Mouse (Mus musculus) kidney, embryonic 15.5 days (tissue): ENCODE measurements around the gene Sema4g. TPM values are rescaled to one million over a fixed set of nuclear protein-coding genes. Genes with fewer than 3 reads are reported as not detected.
"Not testable (repeated sequence)": the region's sequence is repeated elsewhere in the genome, so short reads cannot be mapped to it uniquely, and the experiment has no call there.

Experiments used
- ATAC-seq: fragments of 200-750 bp; cut with Nextera tagmentation; replicated peaks from 2 replicates; pipeline ENCODE4 v1.8.0; 2017; ENCODE audit warnings: moderate TSS enrichment; ENCODE audit not compliant: low FRiP score
- H3K27ac ChIP-seq: fragments of 300-500 bp; sonication (generic); 2 replicates; pipeline ENCODE4 v1.5.1; 2015; ENCODE audit warnings: mild to moderate bottlenecking, inconsistent platforms
- H3K27me3 ChIP-seq: fragments of 300-500 bp; sonication (generic); 2 replicates; pipeline ENCODE4 v1.6.1; 2015; ENCODE audit warnings: inconsistent platforms
- H3K36me3 ChIP-seq: fragments of 300-500 bp; sonication (generic); 2 replicates; pipeline ENCODE4 v1.6.1; 2015; ENCODE audit warnings: inconsistent platforms
- H3K4me1 ChIP-seq: fragments of 300-500 bp; sonication (generic); 2 replicates; pipeline ENCODE4 v1.6.1; 2015; ENCODE audit warnings: inconsistent platforms
- H3K4me2 ChIP-seq: fragments of 300-500 bp; sonication (generic); 2 replicates; pipeline ENCODE4 v1.6.1; 2015; ENCODE audit warnings: moderate library complexity, mild to moderate bottlenecking, inconsistent platforms
- H3K4me3 ChIP-seq: fragments of 300-500 bp; sonication (generic); replicated peaks from 2 replicates; pipeline ENCODE4 v1.5.1; 2015; ENCODE audit warnings: mild to moderate bottlenecking, inconsistent platforms
- H3K9ac ChIP-seq: fragments of 300-500 bp; sonication (generic); 2 replicates; pipeline ENCODE4 v1.6.1; 2015; ENCODE audit warnings: mild to moderate bottlenecking, inconsistent platforms
- H3K9me3 ChIP-seq: fragments of 300-500 bp; sonication (generic); replicated peaks from 2 replicates; pipeline ENCODE4 v1.6.1; 2016; ENCODE audit warnings: inconsistent platforms
- WGBS: fragments of 180-500 bp; shearing (Covaris S2); methylation state at CpG from one replicate; pipeline ENCODE4 v1.1.7; 2015; ENCODE audit warnings: mixed read lengths; 5-methylcytosine and 5-hydroxymethylcytosine counted together
- polyA plus RNA-seq: library from polyadenylated mRNA; unstranded; fragments of >200 nt; fragmentation: Nextera tagmentation; extraction: Ambion mirVana; gene quantifications from 2 replicates; pipeline ENCODE4 v1.2.1, GENCODE M21; 2015

Gene Sema4g
- polyA plus RNA-seq, 1 experiment from 2014 or later, result 6.5 TPM

DNA sequence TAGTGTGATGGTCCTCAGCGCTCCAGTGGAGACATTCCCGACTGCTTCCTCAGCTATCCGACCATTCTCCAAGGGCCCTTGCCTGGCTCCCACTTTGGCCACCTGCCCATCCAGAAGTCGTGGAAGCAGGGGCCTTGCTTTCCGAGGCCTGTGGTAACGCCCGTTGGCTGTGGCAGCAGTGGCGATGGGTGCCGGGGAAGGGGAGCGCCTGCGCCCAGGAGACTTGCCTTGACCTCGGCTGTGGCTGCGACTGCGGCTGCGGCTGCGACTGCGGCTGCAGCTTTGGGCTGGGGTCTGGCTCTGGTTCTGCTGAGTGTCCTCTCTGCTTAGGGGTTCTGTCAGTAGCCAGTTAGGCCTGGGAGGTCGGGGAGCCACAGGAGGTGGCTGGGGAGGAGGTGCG is 39.8 kb downstream of the Sema4g start:
- peaks cover 55% of the 10 kb centered on the region for H3K36me3 ChIP-seq
- H3K9ac ChIP-seq, result no peak overlapping the region
- H3K4me2 ChIP-seq, result no peak overlapping the region
- no peaks in the 10 kb centered on the region for H3K27me3 ChIP-seq
- no peak overlapping the region for H3K4me3 ChIP-seq
- H3K27ac ChIP-seq, result no peak overlapping the region
- no peaks in the 10 kb centered on the region for H3K9me3 ChIP-seq
- H3K4me1 ChIP-seq, result peaks cover 56% of the 10 kb centered on the region
- no peak for ATAC-seq
- 62% methylated on average over 19 of the region's 19 CpGs for WGBS

DNA sequence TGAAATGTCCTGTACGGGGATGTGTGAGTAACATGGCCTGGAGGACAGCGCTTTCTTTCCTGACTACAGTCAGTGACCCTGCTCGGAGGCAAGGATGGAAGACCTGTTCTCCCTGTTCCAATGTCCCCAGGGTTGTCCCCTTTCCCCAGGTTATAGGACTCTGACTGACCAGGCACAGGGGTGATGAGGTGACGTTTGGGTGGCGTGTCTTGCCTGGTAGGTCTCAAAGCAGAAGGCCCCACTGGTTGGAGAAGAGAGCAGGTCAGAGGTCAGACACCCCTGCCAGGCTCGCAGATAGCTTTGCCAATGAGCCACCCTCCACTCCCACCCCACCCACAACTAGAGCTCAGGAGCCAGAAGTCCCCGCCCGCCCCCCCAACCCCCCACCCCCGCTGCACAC is 40.7 kb downstream of the Sema4g start:
- Histone ChIP-seq H3K36me3 (peaks cover 48% of the 10 kb centered on the region), H3K4me1 (peaks cover 51% of the 10 kb centered on the region), H3K27ac (no peak overlapping the region), H3K4me2 (no peak overlapping the region), H3K4me3 (no peak overlapping the region), H3K9ac (no peak overlapping the region), H3K27me3 (no peaks in the 10 kb centered on the region), H3K9me3 (no peaks in the 10 kb centered on the region)
- WGBS, result 54% methylated on average over 9 of the region's 9 CpGs
- ATAC-seq, result no peak

- Histone ChIP-seq H3K9ac (no peak overlapping the region), H3K9me3 (no peaks in the 10 kb centered on the region), H3K4me2 (no peak overlapping the region), H3K4me1 (peaks cover 48% of the 10 kb centered on the region), H3K27me3 (no peaks in the 10 kb centered on the region), H3K27ac (no peak overlapping the region), H3K4me3 (0 out of 2 replicates have a peak overlapping the region, but pooled peaks have one; percentile 21), H3K36me3 (peaks cover 43% of the 10 kb centered on the region)
- peak; percentile 17; the same call in 1 of the 2 replicates for ATAC-seq
- WGBS, result 37% methylated on average over 8 of the region's 8 CpGs
These were observed 41.2 kb downstream of the Sema4g start for GRCm38 (mm10) chr19:45030111-45030510.

- peaks cover 48% of the 10 kb centered on the region for H3K4me1 ChIP-seq
- H3K36me3 ChIP-seq, result peaks cover 33% of the 10 kb centered on the region
- peak; percentile 29; the same call in 1 of the 2 replicates for ATAC-seq
- H3K9ac ChIP-seq, result no peak overlapping the region
- H3K4me2 ChIP-seq, result peak overlapping the region; percentile 55
- H3K9me3 ChIP-seq, result no peaks in the 10 kb centered on the region
- H3K4me3 ChIP-seq, result peak overlapping the region; percentile 21; the same call in 1 of the 2 replicates
- H3K27me3 ChIP-seq, result no peaks in the 10 kb centered on the region
- WGBS, result 37% methylated on average over 20 of the region's 20 CpGs
- H3K27ac ChIP-seq, result no peak overlapping the region
These were observed 42.1 kb downstream of the Sema4g start for GRCm38 (mm10) chr19:45030746-45031693.

GRCm38 (mm10) chr19:45031780-45032179 is 42.9 kb downstream of the Sema4g start:
- H3K36me3 ChIP-seq, result peaks cover 26% of the 10 kb centered on the region
- H3K4me1 ChIP-seq, result peaks cover 47% of the 10 kb centered on the region
- no peaks in the 10 kb centered on the region for H3K9me3 ChIP-seq
- H3K27ac ChIP-seq, result no peak overlapping the region
- no peak overlapping the region for H3K4me3 ChIP-seq
- no peak overlapping the region for H3K9ac ChIP-seq
- no peaks in the 10 kb centered on the region for H3K27me3 ChIP-seq
- 17% methylated on average over 4 of the region's 4 CpGs for WGBS
- ATAC-seq, result 0 out of 2 replicates have a peak, but pooled peaks have one; percentile 2
- no peak overlapping the region for H3K4me2 ChIP-seq

GRCm38 (mm10) chr19:45032570-45033332 is 43.9 kb downstream of the Sema4g start:
- Histone ChIP-seq H3K4me1 (peaks cover 48% of the 10 kb centered on the region), H3K9me3 (no peaks in the 10 kb centered on the region), H3K4me3 (no peak overlapping the region), H3K4me2 (no peak overlapping the region), H3K36me3 (peaks cover 16% of the 10 kb centered on the region), H3K27ac (no peak overlapping the region), H3K9ac (no peak overlapping the region), H3K27me3 (no peaks in the 10 kb centered on the region)
- 52% methylated on average over 17 of the region's 17 CpGs for WGBS
- ATAC-seq, result no peak

- Histone ChIP-seq H3K9ac (no peak overlapping the region), H3K9me3 (no peaks in the 10 kb centered on the region), H3K27me3 (peaks cover 21% of the 10 kb centered on the region), H3K4me1 (peaks cover 16% of the 10 kb centered on the region), H3K4me2 (no peak overlapping the region), H3K4me3 (no peak overlapping the region), H3K36me3 (no peaks in the 10 kb centered on the region), H3K27ac (no peak overlapping the region)
- no peak; the same call in 1 of the 2 replicates for ATAC-seq
- 27% methylated on average over 16 of the region's 16 CpGs for WGBS
These were observed 48.0 kb downstream of the Sema4g start for GRCm38 (mm10) chr19:45036867-45037266.

DNA sequence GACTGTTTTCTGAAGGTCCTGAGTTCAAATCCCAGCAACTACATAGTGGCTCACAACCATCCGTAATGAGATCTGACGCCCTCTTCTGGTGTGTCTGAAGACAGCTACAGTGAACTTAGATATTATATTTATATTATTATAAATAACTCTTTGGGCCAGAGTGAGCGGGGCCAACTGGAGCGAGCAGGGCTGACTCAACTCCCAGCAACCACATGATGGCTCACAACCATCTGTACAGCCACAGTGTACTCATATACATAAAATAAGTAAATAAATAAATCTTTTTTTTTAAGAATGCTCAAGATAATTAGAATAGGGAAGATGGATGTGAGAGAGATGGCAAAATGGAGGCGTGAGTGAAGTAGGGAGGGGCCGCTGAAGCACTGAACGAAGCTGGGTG is 49.3 kb downstream of the Sema4g start:
- WGBS, result 93% methylated on average over 7 of the region's 7 CpGs

DNA sequence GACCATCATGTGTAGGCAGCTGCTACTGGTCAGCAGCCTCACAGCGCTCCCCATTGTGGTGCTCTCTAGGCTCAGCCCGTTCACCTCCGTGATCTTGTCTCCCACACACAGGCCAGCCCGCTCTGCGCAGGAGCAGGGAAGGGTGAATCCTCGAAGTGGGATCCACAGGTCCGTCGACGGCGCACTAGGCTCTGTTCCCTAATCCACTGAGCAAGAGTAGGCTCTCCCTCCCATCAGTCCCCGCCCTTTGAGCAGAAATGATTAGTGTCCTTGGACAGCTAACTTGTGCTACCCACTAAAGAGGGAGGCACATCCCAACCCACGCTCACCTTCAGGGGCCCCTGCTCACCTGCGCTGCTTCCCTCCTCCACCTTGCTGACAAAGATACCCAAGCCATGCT is 51.3 kb downstream of the Sema4g start:
- H3K4me1 ChIP-seq, result peaks cover 16% of the 10 kb centered on the region
- no peak for ATAC-seq
- peaks cover 38% of the 10 kb centered on the region for H3K27me3 ChIP-seq
- H3K4me2 ChIP-seq, result no peak overlapping the region
- H3K27ac ChIP-seq, result no peak overlapping the region
- no peak overlapping the region for H3K9ac ChIP-seq
- no peak overlapping the region for H3K4me3 ChIP-seq
- 45% methylated on average over 13 of the region's 13 CpGs for WGBS
- H3K9me3 ChIP-seq, result no peaks in the 10 kb centered on the region
- H3K36me3 ChIP-seq, result no peaks in the 10 kb centered on the region

More for the DNA sequence above, 49.3 kb downstream of the Sema4g start:
- H3K4me1 ChIP-seq, ATAC-seq, H3K9me3 ChIP-seq, H3K4me3 ChIP-seq, H3K27ac ChIP-seq, H3K9ac ChIP-seq, H3K36me3 ChIP-seq, H3K4me2 ChIP-seq: not testable (repeated sequence)
- peaks cover 27% of the 10 kb centered on the region for H3K27me3 ChIP-seq

DNA sequence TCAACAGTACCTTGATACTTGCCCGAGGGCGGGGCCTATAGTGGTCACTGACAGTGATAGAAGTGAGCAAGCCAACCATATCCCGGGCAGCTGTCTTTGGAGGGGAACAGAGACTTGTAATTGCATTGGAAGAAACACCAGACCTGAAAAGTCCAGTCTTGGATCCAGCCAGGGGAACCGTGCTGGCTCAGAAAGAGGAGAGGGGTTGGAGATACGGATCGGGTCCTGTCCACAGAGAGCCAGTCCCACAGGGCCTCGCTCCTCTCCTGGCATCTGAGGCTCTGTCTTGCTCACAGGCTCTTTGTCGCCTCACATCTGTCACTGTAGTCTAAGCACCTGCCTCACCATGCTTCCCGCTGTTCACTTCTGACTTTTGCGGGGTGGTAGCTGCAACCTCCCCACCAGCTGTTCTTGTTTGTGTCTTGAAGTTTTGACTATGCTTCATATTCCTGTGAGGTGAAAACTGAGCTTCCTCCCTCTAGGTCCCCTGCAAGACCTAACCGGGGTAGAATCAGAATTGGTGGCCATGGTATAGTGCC is 55.6 kb downstream of the Sema4g start:
- WGBS, result 49% methylated on average over 11 of the region's 11 CpGs
- Histone ChIP-seq H3K4me3 (no peak overlapping the region), H3K27me3 (peaks cover 45% of the 10 kb centered on the region), H3K9ac (no peak overlapping the region), H3K36me3 (no peaks in the 10 kb centered on the region), H3K27ac (0 out of 2 replicates have a peak overlapping the region, but pooled peaks have one; percentile 32), H3K4me2 (peak overlapping the region; percentile 19; the same call in 1 of the 2 replicates), H3K4me1 (peaks cover 50% of the 10 kb centered on the region), H3K9me3 (no peaks in the 10 kb centered on the region)
- ATAC-seq, result no peak

DNA sequence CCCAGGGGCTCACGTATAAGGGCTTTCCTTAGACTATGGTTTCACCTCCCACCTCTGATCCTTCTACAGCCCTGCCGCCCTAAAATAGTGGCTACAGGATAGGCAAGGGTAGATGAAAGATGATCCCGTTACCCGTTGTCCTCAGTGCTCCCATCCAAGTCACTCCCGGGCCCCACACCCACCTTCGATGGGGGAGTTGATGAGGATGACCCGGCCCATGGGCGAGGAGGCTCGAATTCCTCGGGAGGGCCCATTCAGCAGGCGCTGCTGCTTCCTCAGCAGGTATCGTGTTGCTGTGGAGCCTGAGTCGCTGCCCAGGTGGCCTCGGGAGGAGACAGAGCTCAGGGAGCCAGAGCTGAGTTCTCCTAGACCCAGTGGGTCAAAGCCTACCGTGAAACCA is 56.3 kb downstream of the Sema4g start:
- peak overlapping the region; percentile 19 for H3K4me2 ChIP-seq
- 0 out of 2 replicates have a peak, but pooled peaks cover under 1% of the 10 kb centered on the region for H3K36me3 ChIP-seq
- H3K27ac ChIP-seq, result peak overlapping the region; percentile 7; the same call in 1 of the 2 replicates
- ATAC-seq, result peak; percentile 10; the same call in 1 of the 2 replicates
- no peak overlapping the region for H3K9ac ChIP-seq
- peaks cover 38% of the 10 kb centered on the region for H3K27me3 ChIP-seq
- no peaks in the 10 kb centered on the region for H3K9me3 ChIP-seq
- 20% methylated on average over 15 of the region's 15 CpGs for WGBS
- H3K4me3 ChIP-seq, result no peak overlapping the region
- H3K4me1 ChIP-seq, result peaks cover 50% of the 10 kb centered on the region
